Mouse (Mus musculus): ENCODE results near the gene Ssc4d. TPM values are rescaled to one million over a fixed set of nuclear protein-coding genes. Genes with fewer than 3 reads are reported as not detected.
A peak's percentile ranks its signal among the peaks of the same experiment; 100 is the strongest.

The Ssc4d gene
- polyA plus RNA-seq, 1 experiment, result 4.3 TPM

- Histone ChIP-seq H3K27ac (ENCODE audit: insufficient read depth, low read depth, low read length) (no peak overlapping the region), H3K36me3 (ENCODE audit: control insufficient read depth, insufficient read depth, low read length) (no peaks in the 10 kb centered on the region), H3K4me1 (ENCODE audit: control insufficient read depth, insufficient read depth, low read length) (peaks cover 5% of the 10 kb centered on the region; the same call in 1 of the 2 replicates), H3K4me3 (ENCODE audit: insufficient read depth, low read depth, low read length) (peak overlapping the region; percentile 95), H3K27me3 (replicated peaks; ENCODE audit: control insufficient read depth, insufficient read depth, low read length) (no peaks in the 10 kb centered on the region)
- no peak for DNase-seq
- TF ChIP-seq CTCF (conservative IDR thresholded peaks at IDR 0.05; ENCODE audit: insufficient read depth, insufficient read length, low read depth, low read length) (no peak), POLR2A (IDR thresholded peaks at IDR 0.05; ENCODE audit: low read depth, low read length) (no peak)
- WGBS, result 11% methylated on average over 12 of the region's 12 CpGs
Observed at GRCm38 (mm10) chr5:135933222-135933899, 41.0 kb downstream of the Ssc4d start.

DNA sequence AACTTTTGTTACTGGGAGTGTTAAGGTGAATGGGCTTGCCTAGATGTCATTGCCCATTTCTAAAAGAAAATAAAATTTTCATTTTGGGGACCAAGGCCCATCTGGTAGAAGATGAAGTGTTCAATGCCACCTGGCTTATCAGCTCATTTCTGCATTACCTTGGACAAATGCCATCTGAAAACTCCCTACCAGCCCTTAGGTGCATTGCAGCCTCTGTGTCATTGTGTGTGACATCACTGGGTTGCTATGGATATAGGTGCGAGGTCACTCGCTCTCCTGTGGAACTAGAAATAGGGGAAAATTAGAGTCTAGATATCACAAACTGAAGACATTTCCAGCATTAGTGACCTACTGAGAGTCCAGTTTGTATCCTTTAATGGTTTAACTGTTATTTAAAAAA, 42.0 kb downstream of the Ssc4d start:
- H3K36me3 ChIP-seq (ENCODE audit: control insufficient read depth, insufficient read depth, low read length), result no peaks in the 10 kb centered on the region
- H3K27ac ChIP-seq (ENCODE audit: insufficient read depth, low read depth, low read length), result no peak overlapping the region
- no peak overlapping the region for H3K4me3 ChIP-seq (ENCODE audit: insufficient read depth, low read depth, low read length)
- TF ChIP-seq CTCF (conservative IDR thresholded peaks at IDR 0.05; ENCODE audit: insufficient read depth, insufficient read length, low read depth, low read length), result no peak
- no peak for TF ChIP-seq POLR2A (IDR thresholded peaks at IDR 0.05; ENCODE audit: low read depth, low read length)
- no peak for DNase-seq
- H3K4me1 ChIP-seq (ENCODE audit: control insufficient read depth, insufficient read depth, low read length), result peaks cover 5% of the 10 kb centered on the region; the same call in 1 of the 2 replicates
- 73% methylated on average over 2 of the region's 2 CpGs for WGBS
- no peaks in the 10 kb centered on the region for H3K27me3 ChIP-seq (replicated peaks; ENCODE audit: control insufficient read depth, insufficient read depth, low read length)

- Histone ChIP-seq H3K27me3 (replicated peaks; ENCODE audit: control insufficient read depth, insufficient read depth, low read length) (no peaks in the 10 kb centered on the region), H3K4me3 (ENCODE audit: insufficient read depth, low read depth, low read length) (no peak overlapping the region), H3K36me3 (ENCODE audit: control insufficient read depth, insufficient read depth, low read length) (no peaks in the 10 kb centered on the region), H3K27ac (ENCODE audit: insufficient read depth, low read depth, low read length) (no peak overlapping the region), H3K4me1 (ENCODE audit: control insufficient read depth, insufficient read depth, low read length) (peaks cover 7% of the 10 kb centered on the region)
- TF ChIP-seq POLR2A (IDR thresholded peaks at IDR 0.05; ENCODE audit: low read depth, low read length), result no peak
- TF ChIP-seq CTCF (conservative IDR thresholded peaks at IDR 0.05; ENCODE audit: insufficient read depth, insufficient read length, low read depth, low read length), result no peak
- 88% methylated on average over 9 of the region's 9 CpGs for WGBS
- no peak for DNase-seq
Observed at GRCm38 (mm10) chr5:135931526-135931925, 42.8 kb downstream of the Ssc4d start.

GRCm38 (mm10) chr5:135929685-135930424, 44.5 kb downstream of the Ssc4d start:
- peaks cover 2% of the 10 kb centered on the region; the same call in 1 of the 2 replicates for H3K4me1 ChIP-seq (ENCODE audit: control insufficient read depth, insufficient read depth, low read length)
- no peak overlapping the region for H3K27ac ChIP-seq (ENCODE audit: insufficient read depth, low read depth, low read length)
- H3K36me3 ChIP-seq (ENCODE audit: control insufficient read depth, insufficient read depth, low read length), result no peaks in the 10 kb centered on the region
- DNase-seq, result no peak
- no peak overlapping the region for H3K4me3 ChIP-seq (ENCODE audit: insufficient read depth, low read depth, low read length)
- TF ChIP-seq POLR2A (IDR thresholded peaks at IDR 0.05; ENCODE audit: low read depth, low read length), result no peak
- TF ChIP-seq CTCF (conservative IDR thresholded peaks at IDR 0.05; ENCODE audit: insufficient read depth, insufficient read length, low read depth, low read length), result no peak
- no peaks in the 10 kb centered on the region for H3K27me3 ChIP-seq (replicated peaks; ENCODE audit: control insufficient read depth, insufficient read depth, low read length)
- 74% methylated on average over 6 of the region's 6 CpGs for WGBS

- Histone ChIP-seq H3K4me3 (ENCODE audit: insufficient read depth, low read depth, low read length) (no peak overlapping the region), H3K27me3 (replicated peaks; ENCODE audit: control insufficient read depth, insufficient read depth, low read length) (no peaks in the 10 kb centered on the region), H3K36me3 (ENCODE audit: control insufficient read depth, insufficient read depth, low read length) (no peaks in the 10 kb centered on the region; the same call in 1 of the 2 replicates), H3K4me1 (ENCODE audit: control insufficient read depth, insufficient read depth, low read length) (peaks cover 7% of the 10 kb centered on the region; the same call in 1 of the 2 replicates), H3K27ac (ENCODE audit: insufficient read depth, low read depth, low read length) (no peak overlapping the region)
- no peak for DNase-seq
- 92% methylated on average over 7 of the region's 7 CpGs for WGBS
- TF ChIP-seq POLR2A (IDR thresholded peaks at IDR 0.05; ENCODE audit: low read depth, low read length) (no peak), CTCF (conservative IDR thresholded peaks at IDR 0.05; ENCODE audit: insufficient read depth, insufficient read length, low read depth, low read length) (no peak)
Observed at GRCm38 (mm10) chr5:135923901-135924300, 50.4 kb downstream of the Ssc4d start.

DNA sequence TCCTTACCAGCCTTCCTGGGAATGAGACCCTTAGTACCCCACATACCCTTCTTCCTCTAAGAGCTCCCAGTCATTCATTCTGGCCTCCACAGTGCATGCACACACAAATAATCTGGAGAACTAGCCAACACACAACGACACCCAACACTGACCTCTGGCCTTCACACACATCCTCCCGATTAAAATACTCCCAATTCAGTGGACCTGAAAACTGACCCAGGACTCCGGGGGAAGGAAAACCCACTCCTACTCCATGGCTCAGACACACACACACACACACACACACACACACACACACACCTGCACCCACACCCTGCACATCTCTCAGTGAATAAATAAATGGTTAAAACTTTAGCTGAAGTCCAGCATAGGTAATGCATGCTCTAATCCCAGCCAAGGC, 54.4 kb downstream of the Ssc4d start:
- H3K4me1 ChIP-seq (ENCODE audit: control insufficient read depth, insufficient read depth, low read length), result 0 out of 2 replicates have a peak, but pooled peaks cover 4% of the 10 kb centered on the region
- H3K4me3 ChIP-seq (ENCODE audit: insufficient read depth, low read depth, low read length), result no peak overlapping the region
- no peak overlapping the region for H3K27ac ChIP-seq (ENCODE audit: insufficient read depth, low read depth, low read length)
- TF ChIP-seq POLR2A (IDR thresholded peaks at IDR 0.05; ENCODE audit: low read depth, low read length), result no peak
- no peak for TF ChIP-seq CTCF (conservative IDR thresholded peaks at IDR 0.05; ENCODE audit: insufficient read depth, insufficient read length, low read depth, low read length)
- 17% methylated on average over 3 of the region's 3 CpGs for WGBS
- no peaks in the 10 kb centered on the region for H3K27me3 ChIP-seq (replicated peaks; ENCODE audit: control insufficient read depth, insufficient read depth, low read length)
- peak; percentile 70 for DNase-seq
- no peaks in the 10 kb centered on the region; the same call in 1 of the 2 replicates for H3K36me3 ChIP-seq (ENCODE audit: control insufficient read depth, insufficient read depth, low read length)

DNA sequence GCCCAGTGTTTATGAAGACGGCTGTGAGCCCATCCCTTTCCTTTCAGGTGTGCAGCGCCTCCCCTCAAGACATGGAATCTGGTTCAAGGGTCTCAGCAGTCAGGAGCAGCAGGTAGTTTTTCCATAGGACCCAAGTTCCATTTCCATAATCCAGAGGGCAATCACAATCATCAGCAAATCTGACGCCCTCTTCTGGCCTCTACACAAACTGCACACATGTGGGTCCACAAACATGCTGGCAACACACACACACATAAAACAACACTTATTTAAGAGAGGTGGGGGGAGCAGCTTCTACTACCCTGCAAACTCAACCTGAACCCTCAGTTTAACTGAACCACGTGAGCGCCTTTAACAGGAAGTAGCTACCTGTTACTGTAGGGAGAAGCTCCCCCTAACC, 55.7 kb downstream of the Ssc4d start:
- no peak for DNase-seq
- TF ChIP-seq POLR2A (IDR thresholded peaks at IDR 0.05; ENCODE audit: low read depth, low read length) (no peak), CTCF (conservative IDR thresholded peaks at IDR 0.05; ENCODE audit: insufficient read depth, insufficient read length, low read depth, low read length) (no peak)
- no peaks in the 10 kb centered on the region; the same call in 1 of the 2 replicates for H3K36me3 ChIP-seq (ENCODE audit: control insufficient read depth, insufficient read depth, low read length)
- 95% methylated on average over 5 of the region's 5 CpGs for WGBS
- no peak overlapping the region for H3K27ac ChIP-seq (ENCODE audit: insufficient read depth, low read depth, low read length)
- no peaks in the 10 kb centered on the region for H3K27me3 ChIP-seq (replicated peaks; ENCODE audit: control insufficient read depth, insufficient read depth, low read length)
- H3K4me3 ChIP-seq (ENCODE audit: insufficient read depth, low read depth, low read length), result no peak overlapping the region
- H3K4me1 ChIP-seq (ENCODE audit: control insufficient read depth, insufficient read depth, low read length), result 0 out of 2 replicates have a peak, but pooled peaks cover 4% of the 10 kb centered on the region
